Mouse (Mus musculus): ENCODE results near the gene CK137956. TPM values are rescaled to one million over a fixed set of nuclear protein-coding genes. Genes with fewer than 3 reads are reported as not detected.

CK137956 gene
- polyA plus RNA-seq, 1 experiment from 2014 or later, result 0.33 TPM

DNA sequence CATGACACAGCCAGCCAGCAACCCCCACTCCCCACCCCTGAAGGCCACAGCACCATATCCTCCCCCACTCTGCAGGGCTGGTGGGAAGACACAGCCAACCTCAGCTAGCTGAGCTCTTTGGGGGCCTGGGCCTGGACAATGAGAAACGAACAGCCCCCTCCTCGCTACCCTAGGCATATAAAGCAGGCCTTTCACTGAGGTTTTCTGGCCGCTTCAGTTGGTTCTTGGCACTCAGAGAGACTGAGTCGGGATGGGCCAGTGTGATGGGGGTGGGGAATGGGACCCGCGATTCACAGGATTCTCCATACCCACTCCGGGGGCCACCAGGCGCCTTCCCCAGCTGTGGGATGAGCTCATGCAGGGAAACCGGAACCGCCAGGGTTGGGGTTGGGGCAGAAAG is 15.1 kb upstream of the CK137956 start:
- no peaks in the 10 kb centered on the region for H3K36me3 ChIP-seq (replicated peaks)
- H3K4me2 ChIP-seq, result peak overlapping the region; percentile 91
- H3K9ac ChIP-seq, result no peak overlapping the region
- H3K4me3 ChIP-seq (replicated peaks), result peak overlapping the region; percentile 66; the same call in 1 of the 2 replicates
- H3K4me1 ChIP-seq, result peaks cover 50% of the 10 kb centered on the region
- no peaks in the 10 kb centered on the region for H3K9me3 ChIP-seq
- peaks cover 87% of the 10 kb centered on the region for H3K27me3 ChIP-seq
- no peak overlapping the region for H3K27ac ChIP-seq
- ATAC-seq (ENCODE audit: low FRiP score), result no peak; the same call in 1 of the 2 replicates
- WGBS, result 8% methylated on average over 10 of the region's 10 CpGs

DNA sequence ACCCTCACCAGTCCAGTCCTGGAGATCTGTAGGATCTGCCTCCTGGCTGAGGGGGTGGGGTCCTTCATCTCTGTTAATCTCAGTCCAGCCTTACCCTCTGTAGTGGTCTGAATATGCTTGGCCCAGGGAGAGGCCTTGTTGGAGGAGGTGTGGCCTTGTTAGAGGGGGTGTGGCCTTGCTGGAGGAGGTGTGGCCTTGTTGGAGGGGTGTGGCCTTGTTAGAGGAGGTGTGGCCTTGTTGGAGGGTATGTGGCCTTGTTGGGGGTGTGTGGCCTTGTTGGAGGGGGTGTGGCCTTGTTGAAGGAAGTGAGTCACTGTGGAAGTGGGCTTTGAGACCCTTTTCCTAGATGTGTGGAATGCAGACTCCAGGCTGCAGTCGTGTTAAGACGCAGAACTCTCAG is 13.7 kb upstream of the CK137956 start:
- Histone ChIP-seq H3K36me3 (replicated peaks) (no peaks in the 10 kb centered on the region), H3K27ac (no peak overlapping the region), H3K27me3 (peaks cover 77% of the 10 kb centered on the region), H3K9ac (no peak overlapping the region), H3K4me3 (replicated peaks) (no peak overlapping the region), H3K9me3 (no peaks in the 10 kb centered on the region), H3K4me2 (no peak overlapping the region), H3K4me1 (peaks cover 45% of the 10 kb centered on the region)
- 96% methylated on average over 2 of the region's 2 CpGs for WGBS
- no peak for ATAC-seq (ENCODE audit: low FRiP score)

DNA sequence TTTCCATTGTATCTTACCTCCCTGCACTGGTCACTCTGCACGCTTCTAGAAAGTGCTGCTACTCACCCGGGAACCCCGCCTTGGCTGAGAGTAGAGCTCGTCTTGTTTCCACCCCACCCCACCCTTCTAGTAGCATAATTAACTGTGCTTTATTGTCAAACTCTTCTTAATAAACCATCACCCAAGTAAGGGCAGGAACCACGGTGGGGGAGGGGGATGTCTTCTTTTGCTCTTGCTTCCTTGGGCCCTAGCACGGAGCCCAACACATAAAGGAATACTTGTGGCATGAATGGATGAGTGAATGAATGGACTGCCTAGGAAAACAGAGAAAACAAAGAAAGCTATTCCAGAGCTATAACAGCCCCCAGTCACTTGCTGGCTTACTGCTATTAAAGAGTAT is 10.4 kb upstream of the CK137956 start:
- no peaks in the 10 kb centered on the region for H3K9me3 ChIP-seq
- 20% methylated on average over 6 of the region's 6 CpGs for WGBS
- H3K4me2 ChIP-seq, result no peak overlapping the region
- peaks cover 18% of the 10 kb centered on the region for H3K4me1 ChIP-seq
- no peak overlapping the region for H3K27ac ChIP-seq
- H3K4me3 ChIP-seq (replicated peaks), result no peak overlapping the region
- H3K36me3 ChIP-seq (replicated peaks), result no peaks in the 10 kb centered on the region
- no peak overlapping the region for H3K9ac ChIP-seq
- no peak for ATAC-seq (ENCODE audit: low FRiP score)
- H3K27me3 ChIP-seq, result peaks cover 47% of the 10 kb centered on the region

DNA sequence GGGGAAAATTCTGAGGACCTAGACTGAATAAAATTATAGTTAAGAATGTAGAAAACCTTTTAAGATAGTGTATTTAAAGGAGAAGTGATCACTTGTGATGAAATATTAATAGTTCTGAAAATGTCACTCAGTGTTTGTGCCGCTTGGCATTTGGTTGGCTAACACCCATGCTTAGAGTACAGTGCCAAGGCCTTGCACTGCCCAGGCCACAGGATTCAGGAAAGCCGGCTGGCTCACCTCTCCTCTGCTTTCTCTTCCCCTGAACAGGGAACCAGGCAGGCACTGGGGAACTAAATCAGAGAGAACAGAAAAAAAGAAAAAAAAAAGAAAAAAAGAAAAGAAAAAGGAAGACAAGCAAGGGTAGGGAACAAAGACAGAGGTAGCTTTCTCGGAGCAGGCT is 2.2 kb upstream of the CK137956 start:
- 84% methylated on average over 3 of the region's 3 CpGs for WGBS
- no peaks in the 10 kb centered on the region for H3K36me3 ChIP-seq (replicated peaks)
- no peak overlapping the region for H3K9ac ChIP-seq
- ATAC-seq (ENCODE audit: low FRiP score), result no peak
- peaks cover 49% of the 10 kb centered on the region for H3K27me3 ChIP-seq
- H3K4me2 ChIP-seq, result no peak overlapping the region
- no peaks in the 10 kb centered on the region for H3K9me3 ChIP-seq
- H3K27ac ChIP-seq, result no peak overlapping the region
- peaks cover 9% of the 10 kb centered on the region; the same call in 1 of the 2 replicates for H3K4me1 ChIP-seq
- H3K4me3 ChIP-seq (replicated peaks), result no peak overlapping the region

DNA sequence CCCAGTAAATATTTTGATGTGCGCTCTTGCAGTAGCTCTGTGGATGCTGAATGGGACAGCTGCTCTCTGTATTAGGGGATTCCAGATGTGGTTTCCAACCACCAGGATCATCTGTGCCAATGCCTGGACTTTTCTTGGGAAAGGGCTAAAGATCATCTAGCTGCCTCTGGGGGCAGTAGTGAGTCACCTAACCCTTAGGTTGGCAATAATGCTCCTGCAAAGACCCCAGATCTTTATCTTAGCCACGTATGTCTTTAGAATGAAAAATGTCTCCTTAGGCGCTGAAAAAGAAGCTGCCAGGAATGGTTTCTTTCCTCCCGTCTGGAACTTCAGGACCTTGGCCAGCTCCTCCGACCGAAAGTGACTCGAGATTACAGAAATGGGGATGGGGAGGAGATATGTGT is 731 bp downstream of the CK137956 start:
- Histone ChIP-seq H3K36me3 (replicated peaks) (no peaks in the 10 kb centered on the region), H3K27me3 (peaks cover 49% of the 10 kb centered on the region), H3K4me3 (replicated peaks) (no peak overlapping the region), H3K9me3 (no peaks in the 10 kb centered on the region), H3K4me1 (peaks cover 9% of the 10 kb centered on the region; the same call in 1 of the 2 replicates), H3K9ac (no peak overlapping the region), H3K4me2 (no peak overlapping the region), H3K27ac (no peak overlapping the region)
- WGBS, result 6% methylated on average over 7 of the region's 7 CpGs
- no peak for ATAC-seq (ENCODE audit: low FRiP score)

DNA sequence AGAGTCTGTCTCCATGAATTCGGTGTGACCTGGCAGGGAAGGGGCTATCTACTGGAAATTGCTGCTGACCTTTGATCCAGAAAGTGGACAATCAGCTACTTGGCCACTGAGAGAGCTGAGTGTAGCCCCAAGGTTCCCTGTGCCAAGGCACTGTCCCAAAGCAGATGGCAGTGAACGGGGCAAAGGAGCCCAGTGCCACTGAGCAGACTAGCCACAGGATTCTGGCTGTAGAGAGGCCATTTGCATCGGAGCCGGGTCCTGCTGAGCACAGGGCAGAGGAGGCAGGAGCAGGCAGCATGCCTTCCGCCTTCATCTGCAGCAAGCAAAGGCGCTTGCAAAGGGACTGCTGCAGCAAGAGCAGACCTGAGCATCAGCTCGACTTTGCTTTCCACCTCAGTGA is 1.6 kb downstream of the CK137956 start:
- Histone ChIP-seq H3K9me3 (no peaks in the 10 kb centered on the region), H3K27me3 (peaks cover 47% of the 10 kb centered on the region), H3K4me1 (peaks cover 9% of the 10 kb centered on the region; the same call in 1 of the 2 replicates), H3K9ac (no peak overlapping the region), H3K4me3 (replicated peaks) (no peak overlapping the region), H3K27ac (no peak overlapping the region), H3K36me3 (replicated peaks) (no peaks in the 10 kb centered on the region), H3K4me2 (no peak overlapping the region)
- WGBS, result 23% methylated on average over 7 of the region's 7 CpGs
- no peak for ATAC-seq (ENCODE audit: low FRiP score)

DNA sequence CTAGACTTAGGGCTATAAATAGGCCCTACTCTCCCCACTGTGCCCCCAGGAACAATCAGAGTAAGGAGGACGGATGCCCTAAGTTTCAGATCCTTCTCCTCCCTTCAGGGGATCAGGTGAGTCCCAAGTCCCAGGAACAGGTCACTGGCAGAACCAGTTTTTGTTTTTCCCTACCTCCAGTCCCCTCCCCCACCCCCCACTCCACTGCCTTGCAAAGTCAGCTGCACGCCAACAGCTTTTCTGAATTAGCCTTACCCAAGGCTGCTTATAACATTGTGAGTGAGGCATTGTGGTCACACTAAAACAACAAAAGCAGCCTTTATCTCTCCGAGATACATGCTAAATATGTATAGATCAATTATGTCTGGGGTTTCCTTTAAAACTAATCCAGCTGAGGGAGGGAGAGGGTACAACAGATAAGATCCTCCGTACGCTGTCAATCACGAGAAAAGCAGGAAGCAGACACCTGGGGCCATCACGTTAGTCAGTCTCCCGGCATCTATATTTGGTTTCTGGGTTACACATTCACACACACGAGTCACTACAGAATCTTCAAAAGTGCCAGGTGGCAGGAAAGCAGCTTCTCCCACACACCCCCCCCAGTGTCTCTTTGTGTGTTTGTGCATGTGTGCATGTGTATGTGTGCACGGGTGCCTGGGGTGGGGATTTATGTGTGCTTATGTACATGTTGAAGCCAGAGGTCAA is 17.6 kb downstream of the CK137956 start:
- no peak overlapping the region for H3K9ac ChIP-seq
- H3K27me3 ChIP-seq, result no peaks in the 10 kb centered on the region; the same call in 1 of the 2 replicates
- no peak for ATAC-seq (ENCODE audit: low FRiP score)
- H3K27ac ChIP-seq, result no peak overlapping the region
- no peaks in the 10 kb centered on the region for H3K9me3 ChIP-seq
- no peaks in the 10 kb centered on the region for H3K36me3 ChIP-seq (replicated peaks)
- whole genome bisulfite sequencing, result 52% methylated on average over 10 of the region's 10 CpGs
- H3K4me1 ChIP-seq, result peaks cover 9% of the 10 kb centered on the region; the same call in 1 of the 2 replicates
- H3K4me2 ChIP-seq, result no peak overlapping the region
- no peak overlapping the region for H3K4me3 ChIP-seq (replicated peaks)

DNA sequence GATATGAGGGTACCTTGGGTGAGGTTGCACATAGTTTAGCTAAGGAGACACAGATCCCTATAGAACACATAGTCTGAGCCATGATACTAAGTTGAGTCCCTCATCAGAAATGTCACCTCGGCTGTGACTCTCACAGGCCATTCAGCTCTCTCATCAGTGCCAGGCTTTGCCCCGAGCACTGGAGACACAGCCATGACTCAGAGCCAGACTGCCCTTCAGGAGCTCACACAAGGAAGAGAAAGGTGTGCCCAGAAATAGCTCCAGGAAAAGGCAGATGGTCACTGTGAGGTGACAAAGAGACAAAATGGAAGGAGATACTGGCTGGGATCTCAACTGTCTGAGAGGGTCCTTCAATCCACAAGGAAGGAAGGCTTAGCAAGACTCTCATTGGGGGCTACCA is 23.1 kb downstream of the CK137956 start:
- no peak overlapping the region for H3K4me2 ChIP-seq
- no peak overlapping the region for H3K9ac ChIP-seq
- WGBS, result 84% methylated on average over 2 of the region's 2 CpGs
- ATAC-seq (ENCODE audit: low FRiP score), result no peak
- no peaks in the 10 kb centered on the region for H3K36me3 ChIP-seq (replicated peaks)
- H3K27ac ChIP-seq, result no peak overlapping the region
- peaks cover 2% of the 10 kb centered on the region; the same call in 1 of the 2 replicates for H3K4me1 ChIP-seq
- H3K9me3 ChIP-seq, result no peaks in the 10 kb centered on the region
- no peaks in the 10 kb centered on the region for H3K27me3 ChIP-seq
- H3K4me3 ChIP-seq (replicated peaks), result no peak overlapping the region

DNA sequence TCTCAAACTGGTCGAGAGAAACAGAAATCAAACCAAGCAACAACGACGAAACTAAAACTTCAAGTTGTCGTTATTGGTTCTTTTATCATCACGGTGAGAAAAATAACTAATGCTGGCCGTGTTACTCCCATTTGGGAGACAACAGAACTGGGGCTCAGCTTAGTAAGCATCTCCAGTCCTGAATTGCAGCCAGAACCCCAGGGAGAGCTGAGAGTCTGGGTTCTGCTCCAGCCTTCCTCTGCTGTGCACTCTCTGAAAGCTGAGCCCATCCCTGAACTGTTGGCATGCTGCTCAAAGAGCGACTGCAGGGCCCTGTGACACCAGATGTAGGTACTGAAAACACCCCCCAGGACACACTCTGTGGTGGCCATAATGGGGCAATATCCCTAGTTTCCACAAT is 33.3 kb downstream of the CK137956 start:
- ATAC-seq (ENCODE audit: low FRiP score), result no peak
- H3K9ac ChIP-seq, result no peak overlapping the region
- no peaks in the 10 kb centered on the region for H3K27me3 ChIP-seq
- no peak overlapping the region for H3K4me3 ChIP-seq (replicated peaks)
- H3K27ac ChIP-seq, result no peak overlapping the region
- H3K4me1 ChIP-seq, result no peaks in the 10 kb centered on the region; the same call in 1 of the 2 replicates
- no peaks in the 10 kb centered on the region for H3K9me3 ChIP-seq
- H3K4me2 ChIP-seq, result no peak overlapping the region
- no peaks in the 10 kb centered on the region for H3K36me3 ChIP-seq (replicated peaks)
- WGBS, result 88% methylated on average over 7 of the region's 7 CpGs

DNA sequence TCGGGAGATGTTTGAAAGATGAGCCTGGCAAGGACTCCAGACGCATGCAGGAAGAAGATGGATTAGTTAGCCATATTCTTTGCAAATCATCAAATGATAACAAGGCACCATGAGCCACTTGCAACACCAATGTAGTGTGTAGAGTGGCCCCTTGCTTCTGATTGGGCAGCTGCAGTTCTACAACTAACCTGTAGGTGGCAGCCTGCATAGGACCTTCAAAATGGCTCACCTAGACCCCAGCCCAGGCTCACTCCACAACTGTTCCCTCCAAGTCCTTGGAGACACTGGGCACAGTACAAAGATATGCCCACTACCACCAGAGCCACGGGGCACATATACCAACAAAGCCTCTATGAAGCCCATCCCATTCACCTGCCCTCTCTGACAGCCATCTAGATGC is 35.4 kb downstream of the CK137956 start:
- Histone ChIP-seq H3K27me3 (no peaks in the 10 kb centered on the region), H3K9me3 (no peaks in the 10 kb centered on the region), H3K36me3 (replicated peaks) (no peaks in the 10 kb centered on the region), H3K27ac (no peak overlapping the region), H3K9ac (no peak overlapping the region), H3K4me3 (replicated peaks) (no peak overlapping the region), H3K4me1 (no peaks in the 10 kb centered on the region), H3K4me2 (no peak overlapping the region)
- no peak for ATAC-seq (ENCODE audit: low FRiP score)
- WGBS, result 46% methylated on average over 3 of the region's 3 CpGs

DNA sequence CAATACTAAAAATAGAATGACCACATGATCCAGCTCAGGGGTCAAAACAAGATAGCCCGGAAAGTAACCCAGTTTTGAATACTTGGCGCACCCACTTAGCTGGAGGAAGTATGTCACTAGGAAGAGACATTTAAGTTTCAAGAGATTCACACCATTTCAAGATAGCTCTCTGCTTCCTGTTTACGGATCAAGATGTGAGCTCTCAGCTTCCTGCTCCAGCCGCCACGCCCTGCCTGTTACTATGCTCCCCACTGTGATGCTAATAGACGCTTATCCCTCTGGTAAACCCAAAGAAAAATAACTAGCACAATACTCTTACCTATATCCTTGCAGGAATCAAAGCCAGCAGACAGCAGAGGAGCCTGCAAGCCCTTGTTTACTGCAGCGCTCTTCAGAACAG is 57.2 kb downstream of the CK137956 start:
- Histone ChIP-seq H3K4me3 (replicated peaks) (no peak overlapping the region), H3K4me1 (no peaks in the 10 kb centered on the region), H3K9ac (no peak overlapping the region), H3K4me2 (no peak overlapping the region), H3K27ac (no peak overlapping the region), H3K27me3 (no peaks in the 10 kb centered on the region), H3K9me3 (no peaks in the 10 kb centered on the region), H3K36me3 (replicated peaks) (no peaks in the 10 kb centered on the region)
- 82% methylated on average over 7 of the region's 7 CpGs for WGBS
- no peak for ATAC-seq (ENCODE audit: low FRiP score)

DNA sequence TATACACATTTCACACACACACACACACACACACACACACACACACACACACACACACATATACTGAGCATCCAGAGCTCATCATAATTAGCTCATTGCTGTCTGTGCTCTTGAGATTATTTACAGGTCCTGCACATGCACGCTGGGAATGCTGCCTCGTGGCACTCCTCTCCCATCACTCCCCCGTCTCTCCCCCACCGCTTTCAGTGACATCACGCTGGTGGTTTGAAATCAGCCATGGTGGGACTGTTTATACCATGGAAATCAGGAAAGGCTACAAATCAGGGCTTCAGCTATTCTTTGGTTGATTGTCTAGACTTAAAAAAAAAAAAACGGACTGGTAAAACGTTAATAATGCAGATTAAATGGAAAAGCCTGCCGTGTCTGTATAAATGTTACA is 63.6 kb downstream of the CK137956 start:
- no peaks in the 10 kb centered on the region for H3K9me3 ChIP-seq
- no peak overlapping the region for H3K9ac ChIP-seq
- no peaks in the 10 kb centered on the region for H3K36me3 ChIP-seq (replicated peaks)
- no peak overlapping the region for H3K4me2 ChIP-seq
- no peaks in the 10 kb centered on the region for H3K4me1 ChIP-seq
- no peak overlapping the region for H3K27ac ChIP-seq
- 76% methylated on average over 8 of the region's 8 CpGs for WGBS
- no peaks in the 10 kb centered on the region for H3K27me3 ChIP-seq
- no peak overlapping the region for H3K4me3 ChIP-seq (replicated peaks)
- no peak for ATAC-seq (ENCODE audit: low FRiP score)

DNA sequence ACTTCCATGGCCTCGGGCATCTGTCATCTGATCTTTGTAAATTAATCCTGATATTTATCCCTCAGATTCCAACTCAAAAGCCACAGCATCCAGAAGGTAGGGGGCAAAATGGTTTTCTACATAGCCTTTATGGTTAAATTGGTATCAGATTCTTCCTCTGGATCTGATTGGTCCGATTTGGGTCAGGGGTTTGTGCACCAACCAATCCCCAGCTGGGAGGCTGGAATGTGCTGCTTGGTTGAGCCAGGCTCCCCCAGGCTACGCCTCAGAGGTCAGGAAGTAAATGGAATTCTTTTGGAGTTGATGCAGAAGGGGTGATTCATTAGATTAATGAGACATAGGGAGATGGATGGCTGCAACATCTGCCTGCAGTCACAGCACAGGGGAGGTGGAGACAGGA is 66.8 kb downstream of the CK137956 start:
- Histone ChIP-seq H3K4me1 (no peaks in the 10 kb centered on the region), H3K4me3 (replicated peaks) (no peak overlapping the region), H3K27ac (no peak overlapping the region), H3K36me3 (replicated peaks) (no peaks in the 10 kb centered on the region), H3K9ac (no peak overlapping the region), H3K9me3 (no peaks in the 10 kb centered on the region), H3K27me3 (no peaks in the 10 kb centered on the region), H3K4me2 (no peak overlapping the region)
- ATAC-seq (ENCODE audit: low FRiP score), result no peak
- WGBS, result 67% methylated on average over 3 of the region's 3 CpGs
